Mouse (Mus musculus) heart, postnatal 25 days (tissue): ENCODE measurements around the gene Tlx3. TPM values are rescaled to one million over a fixed set of nuclear protein-coding genes. Genes with fewer than 3 reads are reported as not detected.

Source experiments
- DNase-seq: peaks from one replicate; pipeline ENCODE4 v3.0.0; 2022; ENCODE audit warnings: low spot score
- intact Hi-C: fragments of 180-260 bp; cut with DNase I; formaldehyde crosslinking; loops from one replicate; pipeline ENCODE4 v1.15.1; 2025
- total RNA-seq, 2 experiments: library from RNA; stranded (reverse); gene quantifications; 2 replicates each; pipeline ENCODE4 v1.2.3; 2021

The Tlx3 gene
- total RNA-seq, 2 experiments from 2014 or later, result not detected

GRCm38 (mm10) chr11:33198351-33199116, 4.9 kb downstream of the Tlx3 start:
- no peak for DNase-seq
- intact Hi-C loops, result no loop called here

- intact Hi-C loops, result no loop called here
- DNase-seq, result no peak
These were observed 5.7 kb downstream of the Tlx3 start for GRCm38 (mm10) chr11:33197673-33198072.

GRCm38 (mm10) chr11:33197133-33197514, 6.3 kb downstream of the Tlx3 start:
- no peak for DNase-seq
- intact Hi-C loops, result no loop called here

GRCm38 (mm10) chr11:33196447-33197132, 6.8 kb downstream of the Tlx3 start:
- intact Hi-C loops, result no loop called here
- no peak for DNase-seq

- no peak for DNase-seq
- intact Hi-C loops, result no loop called here
These were observed 7.6 kb downstream of the Tlx3 start for GRCm38 (mm10) chr11:33195531-33196446.

- DNase-seq, result no peak
- intact Hi-C loops, result no loop called here
These were observed 8.3 kb downstream of the Tlx3 start for GRCm38 (mm10) chr11:33195061-33195460.

- intact Hi-C loops, result no loop called here
- no peak for DNase-seq
These were observed 9.7 kb downstream of the Tlx3 start for GRCm38 (mm10) chr11:33193695-33194094.

GRCm38 (mm10) chr11:33181804-33182203, 21.6 kb downstream of the Tlx3 start:
- intact Hi-C loops, result no loop called here
- DNase-seq, result no peak

GRCm38 (mm10) chr11:33180701-33181116, 22.7 kb downstream of the Tlx3 start:
- DNase-seq, result no peak
- intact Hi-C loops, result no loop called here

GRCm38 (mm10) chr11:33179802-33180201, 23.6 kb downstream of the Tlx3 start:
- DNase-seq, result no peak
- intact Hi-C loops, result no loop called here

- no peak for DNase-seq
- intact Hi-C loops, result loop anchor here (1.0 to 2.0 kb wide), 3 partner anchors 118 to 544 kb away; no protein-coding TSS in a partner anchor
These were observed 26.7 kb downstream of the Tlx3 start for GRCm38 (mm10) chr11:33176525-33177245.

- DNase-seq, result no peak
- intact Hi-C loops, result loop anchor here (1.0 to 2.0 kb wide), 3 partner anchors 119 to 545 kb away; no protein-coding TSS in a partner anchor
These were observed 27.6 kb downstream of the Tlx3 start for GRCm38 (mm10) chr11:33175768-33176167.

GRCm38 (mm10) chr11:33170489-33170888, 32.9 kb downstream of the Tlx3 start:
- intact Hi-C loops, result no loop called here

GRCm38 (mm10) chr11:33162998-33163506, 40.3 kb downstream of the Tlx3 start, which contains the start of gene Npm1:
TSS of gene Npm1 (minus strand) at chr11:33163206.
- intact Hi-C loops, result no loop called here

More at GRCm38 (mm10) chr11:33170489-33170888, 32.9 kb downstream of the Tlx3 start:
- no peak for DNase-seq

GRCm38 (mm10) chr11:33162211-33162997, 41.0 kb downstream of the Tlx3 start:
- peak; percentile 44 for DNase-seq
- intact Hi-C loops, result no loop called here

More at GRCm38 (mm10) chr11:33162998-33163506, 40.3 kb downstream of the Tlx3 start, which contains the start of gene Npm1:
- peak; percentile 98 for DNase-seq

- DNase-seq, result no peak
- intact Hi-C loops, result no loop called here
These were observed 43.6 kb downstream of the Tlx3 start for GRCm38 (mm10) chr11:33159741-33160140.

- intact Hi-C loops, result no loop called here
These were observed 45.8 kb downstream of the Tlx3 start for GRCm38 (mm10) chr11:33157453-33158196.

More at GRCm38 (mm10) chr11:33157453-33158196, 45.8 kb downstream of the Tlx3 start:
- no peak for DNase-seq
